Mouse (Mus musculus): ENCODE measurements at regions not wholly inside any gene's neighbourhood (a gene's known extent, or its start where the extent isn't known, plus 50 kb on each side); places are given as distances from the start of the nearest gene placed in this dataset.

- Histone ChIP-seq H3K9me3 (replicated peaks; ENCODE audit: control insufficient read depth, low read length) (no peaks in the 10 kb centered on the region), H3K27me3 (ENCODE audit: control insufficient read depth, insufficient read depth, low read length) (no peaks in the 10 kb centered on the region), H3K36me3 (replicated peaks; ENCODE audit: control insufficient read depth, insufficient read depth, low read length) (no peaks in the 10 kb centered on the region), H3K4me3 (ENCODE audit: low read depth, low read length) (no peak overlapping the region), H3K9ac (replicated peaks; ENCODE audit: low read depth, low read length) (no peak overlapping the region), H3K4me2 (ENCODE audit: low read depth, low read length) (no peak overlapping the region), H3K27ac (ENCODE audit: low read depth) (no peak overlapping the region), H3K4me1 (ENCODE audit: control insufficient read depth, insufficient read depth) (no peaks in the 10 kb centered on the region)
- no peak for ATAC-seq (ENCODE audit: insufficient read depth, low read depth)
- TF ChIP-seq EP300 (IDR thresholded peaks at IDR 0.05; ENCODE audit: low read depth) (no peak), CTCF (IDR thresholded peaks at IDR 0.05; ENCODE audit: low read depth) (peak; percentile 70)
- peak; percentile 35 for DNase-seq (ENCODE audit: low spot score)
- WGBS: 6% methylated on average over 3 of the region's 3 CpGs
These were observed 51.6 kb downstream of the Bex3 start for GRCm38 (mm10) chrX:136321692-136322091.

- WGBS: 71% methylated on average over 2 of the region's 2 CpGs
- no peaks in the 10 kb centered on the region for H3K4me1 ChIP-seq (ENCODE audit: control insufficient read depth, insufficient read depth)
- H3K36me3 ChIP-seq (replicated peaks; ENCODE audit: control insufficient read depth, insufficient read depth, low read length): no peaks in the 10 kb centered on the region
- no peak overlapping the region for H3K9ac ChIP-seq (replicated peaks; ENCODE audit: low read depth, low read length)
- no peak for DNase-seq (ENCODE audit: low spot score)
- no peak overlapping the region for H3K4me2 ChIP-seq (ENCODE audit: low read depth, low read length)
- H3K27me3 ChIP-seq (ENCODE audit: control insufficient read depth, insufficient read depth, low read length): no peaks in the 10 kb centered on the region
- H3K9me3 ChIP-seq (replicated peaks; ENCODE audit: control insufficient read depth, low read length): no peaks in the 10 kb centered on the region
- H3K27ac ChIP-seq (ENCODE audit: low read depth): no peak overlapping the region
- H3K4me3 ChIP-seq (ENCODE audit: low read depth, low read length): no peak overlapping the region
- ATAC-seq (ENCODE audit: insufficient read depth, low read depth): no peak
- no peak for TF ChIP-seq EP300 (IDR thresholded peaks at IDR 0.05; ENCODE audit: low read depth)
- TF ChIP-seq CTCF (IDR thresholded peaks at IDR 0.05; ENCODE audit: low read depth): no peak
These were observed 95.8 kb downstream of the Bex3 start for GRCm38 (mm10) chrX:136365809-136366208.

Data from heart, postnatal 0 days (tissue).